In the genomic region with DNA sequence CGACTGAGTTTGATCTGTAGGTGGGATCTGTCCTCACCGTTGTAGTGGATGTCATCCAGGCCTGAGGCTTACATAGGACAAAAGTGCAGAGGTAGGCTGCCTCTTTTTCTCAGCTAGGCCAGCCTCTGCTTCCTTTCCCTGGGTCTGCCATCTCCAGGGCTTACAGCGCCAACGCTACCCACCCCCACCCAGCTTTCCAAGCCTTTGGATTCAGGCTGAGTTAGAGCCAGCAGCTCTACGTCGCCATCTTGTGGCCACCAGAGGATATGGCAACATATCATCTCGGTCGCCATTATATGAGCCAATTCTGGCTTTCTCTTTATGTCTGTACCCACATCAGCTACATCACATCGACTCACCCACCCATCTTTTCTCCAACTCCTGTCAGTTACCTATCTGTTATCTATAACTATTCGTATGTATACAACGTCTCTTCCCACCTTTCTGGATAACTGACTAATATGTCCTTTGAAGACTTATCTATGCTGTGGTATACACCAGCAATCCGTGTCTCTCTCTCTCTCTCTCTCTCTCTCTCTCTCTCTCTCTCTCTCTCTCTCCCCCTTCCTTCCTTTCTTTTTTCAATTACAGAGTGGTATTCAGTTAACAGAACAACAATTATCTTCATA, we compare ENCODE assay signal across 8 mouse cellular contexts.
DNase-seq lines count a peak whose midpoint lies in the region; ATAC-seq lines count a peak whose summit lies in the region.

No protein-coding gene starts in this region.

- H3K27me3 ChIP-seq in embryonic facial prominence, embryonic 10.5 days (replicated peaks; ENCODE audit: low read depth, poor library complexity, severe bottlenecking): no peaks in the 10 kb centered on the region

- no peak overlapping the region; the same call in 1 of the 2 replicates for H3K4me3 ChIP-seq in embryonic facial prominence, embryonic 10.5 days

- peak overlapping the region; percentile 76 for H3K27ac ChIP-seq in embryonic facial prominence, embryonic 10.5 days (replicated peaks)

- intact Hi-C loops in heart, postnatal 10 days (cut with DNase I): no loop called here

- 10% methylated on average over 12 of the region's 12 CpGs for WGBS in embryonic facial prominence, embryonic 10.5 days

- no peaks in the 10 kb centered on the region for H3K36me3 ChIP-seq in embryonic facial prominence, embryonic 10.5 days (replicated peaks)

- DNase-seq in cerebellum, adult 11-12 months: no peak
- peak; percentile 44 to 56 for DNase-seq in adrenal gland, adult 18-20 months (ENCODE audit: low spot score in 2 of 2)
- peak; percentile 83 for DNase-seq in embryonic facial prominence, embryonic 10.5 days (ENCODE audit: low spot score)
- DNase-seq in heart, postnatal 10 days: peak; percentile 67 to 70
- peak; percentile 73 to 74 for DNase-seq in layer of hippocampus, postnatal 10 days (ENCODE audit: low spot score in 2 of 2)
- DNase-seq in lung, postnatal 36 days: peak; percentile 38
- peak; percentile 77 for DNase-seq in retina, postnatal 7 days (ENCODE audit: low read depth, low spot score)

- peak; percentile 67 for ATAC-seq in cerebellum, adult (ENCODE audit: insufficient number of reproducible peaks, low FRiP score, low TSS enrichment)

- no peaks in the 10 kb centered on the region for H3K9me3 ChIP-seq in embryonic facial prominence, embryonic 10.5 days

- peaks cover 18% of the 10 kb centered on the region for H3K4me1 ChIP-seq in embryonic facial prominence, embryonic 10.5 days
